Comparison of ENCODE assay signal across 28 mouse cellular contexts in the genomic region with DNA sequence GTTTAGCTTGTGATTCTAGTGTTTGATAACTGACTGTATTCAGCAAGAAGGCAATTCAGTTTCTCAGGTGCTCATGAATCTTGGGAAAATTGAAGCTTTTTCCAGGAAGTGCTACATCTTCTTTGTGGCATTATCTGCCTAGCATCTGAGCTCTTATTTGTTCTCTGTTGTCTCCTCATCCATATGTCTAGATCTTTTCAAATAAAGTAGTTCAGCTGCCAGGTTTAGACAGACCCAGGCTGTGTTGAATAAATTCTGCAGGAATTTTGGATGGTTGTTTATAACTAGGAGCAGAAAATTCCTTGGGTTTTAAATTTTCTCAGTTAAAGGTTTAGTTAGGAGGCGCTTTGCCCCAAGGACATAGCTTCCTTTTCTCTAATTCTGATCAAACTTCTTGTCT.
"Had no signal": no experiment of that assay in that cellular context is flagged by ENCODE, and none has a peak within 500 bp of the region (broad histone marks: within the 10 kb centered on the region; RNA-seq: fewer than 3 reads in every experiment).

No protein-coding gene starts in this region.

- DNase-seq: gastrocnemius, postnatal 14 days; gastrocnemius, postnatal 36 days; heart, adult 11 months; heart, adult 2 months; heart, postnatal 14 days; heart, postnatal 36 days; kidney, adult 18-20 months; kidney, adult 8-10 months; kidney, postnatal 10 days; kidney, postnatal 25 days; kidney, postnatal 4 days; liver; liver, embryonic 13.5 days; liver, postnatal 0 days had no signal

- ATAC-seq: inflammation-experienced regulatory T-cells, adult 6 months; intestine, embryonic 15.5 days; intestine, postnatal 0 days; liver, postnatal 0 days had no signal

- H3K4me1 ChIP-seq: hindbrain, embryonic 13.5 days; hindbrain, embryonic 15.5 days; intestine, embryonic 15.5 days; limb, embryonic 10.5 days; limb, embryonic 12.5 days; liver, embryonic 13.5 days; liver, embryonic 15.5 days had no signal

- H3K27me3 ChIP-seq: heart, embryonic 13.5 days; heart, embryonic 15.5 days; hindbrain, embryonic 13.5 days; hindbrain, embryonic 15.5 days; intestine, embryonic 15.5 days; limb, embryonic 12.5 days; liver, embryonic 13.5 days; liver, embryonic 15.5 days had no signal

- H3K36me3 ChIP-seq: heart, embryonic 13.5 days; heart, embryonic 15.5 days; hindbrain, embryonic 13.5 days; hindbrain, embryonic 15.5 days; intestine, embryonic 15.5 days; limb, embryonic 10.5 days; limb, embryonic 12.5 days; liver, embryonic 13.5 days; liver, embryonic 15.5 days had no signal

- H3K9me3 ChIP-seq: heart, embryonic 13.5 days; heart, embryonic 15.5 days; hindbrain, embryonic 13.5 days; hindbrain, embryonic 15.5 days; intestine, embryonic 15.5 days; limb, embryonic 10.5 days; limb, embryonic 12.5 days; liver, embryonic 13.5 days; liver, embryonic 15.5 days had no signal

- H3K4me3 ChIP-seq: heart, adult 2 months; heart, embryonic 13.5 days; heart, embryonic 15.5 days; hindbrain, embryonic 13.5 days; hindbrain, embryonic 15.5 days; intestine, embryonic 15.5 days; layer of hippocampus, adult 2 months; left cerebral cortex, adult 2 months; limb, embryonic 10.5 days; limb, embryonic 12.5 days; liver, embryonic 13.5 days; liver, embryonic 15.5 days had no signal

- H3K9ac ChIP-seq: heart, embryonic 13.5 days; heart, embryonic 15.5 days; hindbrain, embryonic 13.5 days; hindbrain, embryonic 15.5 days; intestine, embryonic 15.5 days; limb, embryonic 12.5 days; liver, embryonic 13.5 days; liver, embryonic 15.5 days; liver, postnatal 0 days had no signal

- H3K4me2 ChIP-seq: heart, embryonic 11.5 days; heart, embryonic 13.5 days; heart, embryonic 15.5 days; hindbrain, embryonic 13.5 days; hindbrain, embryonic 15.5 days; intestine, embryonic 15.5 days; limb, embryonic 12.5 days; liver, embryonic 11.5 days; liver, embryonic 13.5 days; liver, embryonic 15.5 days had no signal

- H3K27ac ChIP-seq: heart, adult 2 months; heart, embryonic 13.5 days; heart, embryonic 15.5 days; hindbrain, embryonic 13.5 days; hindbrain, embryonic 15.5 days; intestine, embryonic 15.5 days; layer of hippocampus, adult 2 months; left cerebral cortex, adult 2 months; limb, embryonic 10.5 days; limb, embryonic 12.5 days; liver, embryonic 13.5 days; liver, embryonic 15.5 days had no signal
